Mouse (Mus musculus): ENCODE measurements around the gene Dot1l.
"Not testable (repeated sequence)": the region's sequence is repeated elsewhere in the genome, so short reads cannot be mapped to it uniquely, and the experiment has no call there.

Dot1l gene

DNA sequence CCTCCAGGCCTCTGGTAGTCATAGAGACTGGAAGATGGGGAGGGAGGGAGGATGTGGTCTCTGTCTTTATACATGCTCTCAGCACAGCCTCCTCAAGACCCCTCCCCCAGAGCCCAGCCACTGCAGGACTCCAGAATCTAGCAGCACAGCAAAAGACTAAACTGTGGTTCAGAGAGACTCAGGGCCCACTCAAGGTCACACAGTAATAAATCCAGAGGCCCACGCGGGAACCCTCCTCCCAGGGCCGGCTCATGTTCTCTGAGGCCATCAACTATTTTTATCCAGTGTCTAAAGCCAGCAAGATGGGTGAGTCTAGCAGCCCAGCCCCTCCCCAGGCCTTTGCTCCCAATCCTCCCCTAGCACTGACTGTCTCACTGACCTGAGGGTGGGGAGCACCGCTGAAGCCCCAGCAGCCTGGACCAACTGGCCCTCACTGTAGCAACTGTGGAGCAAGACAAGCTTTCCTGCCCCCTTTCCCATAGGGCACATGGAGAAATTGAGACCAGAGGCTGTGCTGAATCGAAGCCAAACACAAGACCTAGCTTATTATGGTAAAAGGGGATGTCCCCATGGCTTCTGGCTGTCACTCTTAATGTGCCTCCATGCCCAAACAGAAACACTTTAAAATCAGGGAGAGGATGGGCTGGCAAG is 57.5 kb downstream of the Dot1l start:
- DNase-seq (ENCODE audit: low spot score) = no peak

DNA sequence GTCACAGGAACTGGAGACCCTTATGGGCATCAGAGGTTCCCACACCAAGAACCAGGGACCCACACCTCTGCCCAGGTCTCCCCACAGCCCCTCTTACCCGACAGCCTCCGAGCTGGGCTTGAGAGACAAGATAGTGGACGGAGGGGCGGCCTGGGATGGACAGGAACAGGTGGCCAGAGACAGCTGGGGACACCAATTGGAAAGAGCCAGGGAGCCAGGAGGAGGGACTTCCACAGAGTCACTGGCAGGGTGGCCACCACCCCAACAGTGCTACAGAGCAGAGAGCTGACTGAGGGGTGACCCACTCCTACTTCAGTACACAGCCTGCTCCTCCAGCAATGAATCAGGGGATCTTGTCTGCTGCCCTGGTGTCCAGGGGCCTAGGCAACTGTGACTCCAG is 58.4 kb downstream of the Dot1l start, which contains the start of gene Jsrp1:
Gene Jsrp1, minus strand, starts transcription at position 133 of the 400 bp plus-strand sequence.
- no peak for DNase-seq (ENCODE audit: low spot score)

DNA sequence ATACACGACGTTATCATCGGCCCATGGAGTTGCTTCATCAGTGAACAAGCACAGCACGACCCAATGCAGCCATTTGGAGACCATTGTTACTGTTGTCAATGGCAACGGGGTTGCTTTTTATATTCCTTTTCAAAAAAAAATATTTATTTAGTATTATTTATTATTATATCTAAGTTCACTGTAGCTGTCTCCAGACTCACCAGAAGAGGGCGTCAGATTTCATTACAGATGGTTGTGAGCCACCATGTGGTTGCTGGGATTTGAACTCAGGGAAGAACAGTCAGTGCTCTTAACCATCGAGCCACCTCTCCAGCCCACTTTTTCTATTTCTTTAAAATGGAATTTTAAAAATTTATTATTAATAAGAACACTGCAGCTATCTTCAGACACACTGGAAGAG is 59.8 kb downstream of the Dot1l start:
- no peak for DNase-seq (ENCODE audit: low spot score)

DNA sequence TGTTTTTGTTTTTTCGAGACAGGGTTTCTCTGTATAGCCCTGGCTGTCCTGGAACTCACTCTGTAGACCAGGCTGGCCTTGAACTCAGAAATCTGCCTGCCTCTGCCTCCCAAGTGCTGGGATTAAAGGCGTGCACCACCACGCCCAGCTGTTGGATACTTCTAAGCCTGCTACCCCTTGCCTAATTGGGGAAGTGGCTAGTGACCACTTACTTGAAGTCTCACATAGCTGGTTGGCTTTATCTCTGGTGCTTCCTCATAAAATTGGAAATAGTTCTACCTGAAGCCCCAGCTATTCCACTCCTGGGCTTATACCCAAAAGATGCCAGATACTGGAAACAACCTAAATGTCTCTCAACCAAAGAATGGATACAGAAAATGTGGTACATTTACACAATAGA is 61.3 kb downstream of the Dot1l start:
- DNase-seq (ENCODE audit: low spot score) = not testable (repeated sequence)

DNA sequence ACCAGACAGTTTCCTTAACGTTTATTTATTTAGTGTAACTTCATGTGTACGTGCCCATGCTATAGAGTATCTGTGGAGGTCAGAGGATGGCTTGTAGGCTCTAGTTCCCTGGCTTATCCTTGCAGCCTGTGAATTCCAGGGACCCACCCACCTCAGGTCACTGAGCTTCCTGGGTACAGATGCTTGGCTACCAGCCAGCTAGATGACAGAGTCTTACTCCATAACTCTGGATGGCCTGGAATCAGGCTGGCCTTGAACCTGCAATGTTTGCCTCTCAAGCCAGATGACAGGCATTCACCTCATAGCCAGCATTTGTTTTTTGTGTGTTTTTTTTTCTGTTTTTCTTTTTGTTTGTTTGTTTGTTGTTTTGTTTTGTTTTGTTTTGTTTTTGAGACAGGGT is 62.2 kb downstream of the Dot1l start:
- DNase-seq (ENCODE audit: low spot score) = no peak

DNA sequence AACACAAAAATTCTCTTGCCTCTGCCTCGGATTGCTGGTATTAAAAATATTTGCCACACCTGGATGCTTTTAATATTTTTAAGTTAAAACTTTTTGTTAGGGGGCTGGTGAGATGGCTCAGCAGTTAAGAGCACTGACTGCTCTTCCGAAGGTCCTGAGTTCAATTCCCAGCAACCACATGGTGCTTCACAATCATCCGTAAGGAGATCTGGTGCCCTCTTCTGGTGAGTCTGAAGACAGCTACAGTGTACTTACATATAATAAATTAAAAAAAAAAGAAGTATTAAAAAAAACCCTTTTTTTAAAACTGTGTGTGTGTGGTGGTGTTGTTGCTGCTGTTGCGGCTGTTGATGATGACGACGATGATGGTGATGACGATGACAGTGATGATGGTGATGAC is 62.9 kb downstream of the Dot1l start:
- not testable (repeated sequence) for DNase-seq (ENCODE audit: low spot score)

DNA sequence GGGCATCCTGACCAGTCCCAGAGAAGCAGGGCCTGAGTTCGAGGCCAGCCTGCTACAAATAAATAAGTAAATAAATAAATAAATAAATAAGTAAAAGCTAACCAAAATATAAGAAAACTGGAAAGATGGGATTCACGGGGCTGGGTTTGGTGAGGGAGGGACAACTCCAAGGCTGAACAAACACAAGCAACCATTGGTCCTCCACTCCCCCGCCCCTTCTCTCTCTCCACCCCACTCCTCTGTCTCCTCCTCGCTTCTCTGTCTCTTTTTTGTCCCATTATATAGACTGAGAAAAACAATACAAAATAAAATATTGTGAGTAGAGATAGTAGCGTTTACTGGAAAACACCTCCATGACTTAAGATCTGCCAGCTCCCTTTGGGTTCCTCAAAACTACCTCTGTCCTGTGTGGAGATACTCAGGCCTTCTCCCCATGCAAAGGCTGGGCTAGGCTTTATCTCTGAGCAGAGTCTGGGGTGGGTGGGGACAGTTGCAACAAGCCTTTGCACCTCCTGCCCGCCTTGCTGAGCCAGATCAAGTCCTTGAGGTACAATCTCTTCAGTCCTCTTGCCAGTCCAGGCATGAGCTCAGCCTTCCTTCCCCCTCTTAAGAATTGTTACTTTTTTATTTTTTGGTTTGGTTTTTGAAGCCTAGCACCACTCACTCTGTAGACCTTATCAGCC is 63.7 kb downstream of the Dot1l start:
- DNase-seq (ENCODE audit: low spot score) = no peak

DNA sequence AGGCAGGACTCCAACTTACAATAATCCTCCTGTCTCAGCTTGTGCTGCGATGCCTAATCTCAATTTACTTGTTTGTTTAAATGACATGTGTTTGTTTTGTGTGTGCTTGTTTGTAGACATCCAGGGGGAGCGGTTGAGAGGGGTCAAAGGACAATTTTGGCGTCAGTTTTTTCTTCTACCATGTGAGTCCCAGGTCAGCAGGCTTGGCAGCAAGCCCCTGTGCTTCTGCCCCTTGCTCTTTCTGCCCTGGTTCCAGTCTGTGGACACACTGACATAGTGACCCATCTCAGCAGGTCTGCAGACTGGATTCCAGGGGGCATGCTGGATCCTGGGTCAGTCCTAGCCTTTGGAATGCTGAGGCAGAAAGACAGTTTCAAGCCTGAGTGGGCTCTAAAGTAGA is 64.4 kb downstream of the Dot1l start:
- DNase-seq (ENCODE audit: low spot score) = no peak

DNA sequence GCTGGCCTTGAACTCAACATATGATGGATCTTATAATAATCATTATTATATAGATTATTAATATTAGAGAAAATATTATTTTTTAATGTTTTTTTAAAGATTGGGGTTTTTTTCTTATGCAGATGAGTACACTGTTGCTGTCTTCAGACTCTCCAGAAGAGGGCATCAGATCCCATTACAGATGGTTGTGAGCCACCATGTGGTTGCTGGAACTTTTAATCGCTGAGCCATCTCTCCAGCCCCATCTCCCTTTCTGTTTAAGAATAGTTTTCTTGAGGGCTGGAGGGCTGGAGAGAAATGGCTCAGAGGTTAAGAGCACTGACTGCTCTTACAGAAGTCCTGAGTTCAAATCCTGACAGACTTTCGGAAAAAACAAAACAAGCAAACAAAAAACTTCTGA is 67.0 kb downstream of the Dot1l start:
- DNase-seq (ENCODE audit: low spot score) = peak; percentile 60

DNA sequence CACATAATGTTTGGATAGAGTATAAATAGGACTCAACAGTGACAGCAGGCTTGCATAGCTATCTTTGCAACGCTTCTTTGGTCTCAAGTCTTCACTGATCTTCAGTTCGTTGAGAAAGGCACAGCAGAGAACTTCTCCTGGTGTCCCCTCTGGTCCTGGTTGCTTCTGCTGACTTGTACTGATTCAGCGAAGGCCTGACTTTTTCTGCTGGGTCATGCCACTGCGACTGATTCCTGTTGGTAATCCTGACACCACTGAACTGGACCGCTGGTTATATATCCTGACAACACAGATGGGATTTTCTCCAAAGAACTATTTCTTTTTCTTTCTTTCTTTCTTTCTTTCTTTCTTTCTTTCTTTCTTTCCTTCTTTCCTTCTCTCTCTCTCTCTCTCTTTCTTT is 67.5 kb downstream of the Dot1l start:
- no peak for DNase-seq (ENCODE audit: low spot score)

DNA sequence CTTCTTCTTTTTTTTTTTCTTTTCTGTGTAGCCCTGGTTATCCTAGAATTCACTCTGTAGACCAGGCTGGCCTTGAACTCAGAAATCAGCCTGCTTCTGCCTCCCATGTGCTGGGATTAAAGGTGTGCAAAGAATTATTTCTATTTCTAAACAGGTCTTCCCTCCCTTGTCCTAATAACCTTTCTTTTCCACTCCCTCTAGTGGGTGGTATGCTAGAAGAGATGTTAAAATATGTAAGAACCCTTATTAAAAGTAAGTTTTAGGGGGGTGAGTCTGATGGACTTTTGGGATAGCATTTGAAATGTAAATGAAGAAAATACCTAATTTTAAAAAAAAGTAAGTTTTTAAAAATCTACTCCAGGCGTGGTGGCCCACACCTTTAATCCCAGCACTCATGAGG is 68.3 kb downstream of the Dot1l start:
- no peak for DNase-seq (ENCODE audit: low spot score)

DNA sequence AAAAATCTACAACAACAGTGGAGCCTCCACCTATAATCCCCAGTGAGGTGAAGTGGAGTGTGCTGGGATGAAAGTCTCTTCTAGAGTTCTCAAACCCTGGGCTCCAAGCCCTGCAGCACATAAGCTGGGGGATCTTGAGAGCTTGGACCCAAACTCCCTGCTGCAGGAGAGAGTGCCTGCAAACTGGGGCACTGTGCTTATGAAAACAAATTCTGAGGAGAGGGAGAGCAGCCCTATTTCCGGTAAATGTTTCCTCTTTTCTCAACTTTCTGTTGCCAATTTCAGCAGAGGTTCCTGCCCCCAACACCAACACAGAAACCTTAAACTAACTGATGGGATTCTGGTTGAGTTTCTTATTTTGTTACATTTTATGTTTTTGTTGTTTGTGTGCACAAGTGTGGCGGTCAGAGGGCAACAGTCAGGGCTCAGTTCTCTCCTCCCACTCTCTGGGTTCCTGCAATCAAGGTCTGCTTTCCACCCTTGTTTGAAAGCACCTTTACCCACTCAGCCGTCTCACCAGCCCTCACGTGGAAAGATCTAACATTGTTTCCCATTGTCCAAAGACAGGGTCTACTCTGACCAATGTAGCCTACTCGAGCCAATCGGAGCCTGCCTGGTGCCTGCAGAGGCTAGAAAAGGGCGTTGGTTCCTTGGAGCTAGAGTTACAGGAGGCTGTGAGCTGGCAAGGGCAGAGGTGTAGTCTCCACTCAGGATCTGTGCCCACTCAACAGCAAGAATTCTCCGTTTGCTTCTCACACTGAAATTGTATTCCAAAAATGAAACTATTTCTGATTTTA is 69.0 kb downstream of the Dot1l start:
- DNase-seq (ENCODE audit: low spot score) = no peak

DNA sequence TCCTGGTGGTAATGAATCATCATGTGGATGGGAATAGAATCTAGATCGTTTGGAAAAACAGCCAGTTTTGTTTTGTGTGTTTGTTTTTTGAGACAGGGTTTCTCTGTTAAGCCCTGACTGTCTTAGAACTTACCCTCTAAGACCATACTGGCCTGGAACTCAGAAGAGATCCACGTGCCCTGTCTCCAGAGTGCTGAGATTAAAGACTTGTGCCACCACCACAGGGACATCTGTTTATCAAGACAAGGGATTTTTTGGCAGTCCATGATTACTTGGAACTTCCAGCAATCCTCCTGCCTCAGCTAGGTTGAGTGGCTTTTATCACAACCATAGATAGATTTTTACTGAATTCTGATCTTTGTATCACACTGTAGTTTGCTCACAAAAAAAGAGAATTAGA is 69.8 kb downstream of the Dot1l start:
- no peak for DNase-seq (ENCODE audit: low spot score)

DNA sequence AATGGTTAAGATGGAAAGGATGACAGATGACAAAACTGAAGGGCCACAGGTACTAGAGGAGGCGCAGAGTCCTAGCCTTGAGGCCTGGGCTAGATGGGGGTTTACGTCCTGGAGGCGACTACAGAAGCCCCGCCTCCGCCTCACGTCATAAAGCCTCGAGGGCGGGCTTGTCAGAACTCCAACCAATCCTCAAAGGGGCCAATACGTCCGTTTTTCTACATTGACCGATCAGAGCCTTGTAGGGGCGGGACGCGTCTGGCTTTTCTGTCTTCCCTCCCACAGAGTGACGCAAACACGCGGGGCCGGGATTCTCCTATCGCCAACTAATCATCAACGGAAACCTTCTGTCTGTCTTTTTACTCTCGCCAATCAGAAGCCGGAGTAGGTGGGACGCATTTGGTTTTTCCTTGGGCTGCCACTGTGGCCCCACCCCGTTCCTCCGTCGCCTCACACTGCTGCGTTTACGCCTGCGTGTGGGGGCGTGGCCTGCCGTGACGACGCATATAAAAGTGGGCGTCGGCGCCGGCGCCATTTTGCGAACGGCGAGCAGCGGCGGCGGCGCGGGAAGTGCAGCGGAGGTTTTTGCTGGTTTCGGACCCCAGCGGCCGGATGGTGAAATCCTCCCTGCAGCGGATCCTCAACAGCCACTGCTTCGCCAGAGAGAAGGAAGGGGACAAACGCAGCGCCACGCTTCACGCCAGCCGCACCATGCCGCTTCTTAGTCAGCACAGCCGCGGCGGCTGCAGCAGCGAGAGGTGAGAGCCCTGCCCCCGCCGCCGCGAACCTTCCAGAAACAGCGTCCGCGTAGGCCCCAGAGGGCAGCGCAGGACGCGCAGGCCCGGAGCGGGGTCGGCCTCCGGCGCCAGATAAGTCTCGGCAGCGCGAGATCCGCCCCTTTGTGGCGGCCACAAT is 71.4 kb downstream of the Dot1l start, which contains the start of gene Oaz1:
Gene Oaz1, plus strand, starts transcription at position 506 of the 912 bp plus-strand sequence.
- DNase-seq (ENCODE audit: low spot score) = peak; percentile 99

DNA sequence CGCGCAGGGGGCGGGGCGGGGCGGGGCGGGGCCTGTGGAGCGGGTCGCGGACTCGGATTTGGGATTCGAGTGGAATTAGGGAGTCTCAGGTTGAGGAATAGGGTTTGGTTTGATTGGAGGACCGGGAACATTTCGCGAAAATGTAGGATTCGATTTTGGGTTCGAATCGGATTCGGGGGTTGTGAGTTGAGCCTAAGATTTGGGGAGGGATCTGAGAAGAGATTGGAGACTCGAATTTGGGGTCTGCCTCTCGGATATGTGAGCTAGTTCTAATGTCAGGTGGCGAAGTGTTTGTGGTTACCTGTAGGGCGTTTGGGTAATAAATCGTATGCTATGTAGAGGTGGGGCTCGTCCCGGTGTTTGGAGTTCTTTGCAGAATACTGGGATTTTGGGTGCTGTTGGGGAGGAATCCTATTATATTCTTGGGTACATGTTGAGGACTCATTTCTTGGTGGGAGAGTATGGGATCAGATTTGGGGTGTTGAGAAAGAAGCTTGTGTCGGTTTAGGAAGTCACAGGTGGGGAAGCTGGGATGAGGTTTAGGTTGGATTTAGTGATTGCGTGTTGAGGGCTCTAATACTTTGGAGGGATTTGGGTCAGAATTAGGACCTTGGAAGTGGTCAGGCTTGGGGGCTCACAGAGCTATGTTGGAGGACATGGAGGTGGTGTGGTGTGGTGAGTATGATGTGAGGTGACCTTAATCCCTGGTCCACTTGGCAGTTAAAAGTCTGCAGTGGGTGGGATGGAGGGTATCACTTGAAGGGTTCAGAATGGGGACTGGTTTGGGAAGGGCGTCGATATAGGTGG is 72.3 kb downstream of the Dot1l start:
- no peak for DNase-seq (ENCODE audit: low spot score)

DNA sequence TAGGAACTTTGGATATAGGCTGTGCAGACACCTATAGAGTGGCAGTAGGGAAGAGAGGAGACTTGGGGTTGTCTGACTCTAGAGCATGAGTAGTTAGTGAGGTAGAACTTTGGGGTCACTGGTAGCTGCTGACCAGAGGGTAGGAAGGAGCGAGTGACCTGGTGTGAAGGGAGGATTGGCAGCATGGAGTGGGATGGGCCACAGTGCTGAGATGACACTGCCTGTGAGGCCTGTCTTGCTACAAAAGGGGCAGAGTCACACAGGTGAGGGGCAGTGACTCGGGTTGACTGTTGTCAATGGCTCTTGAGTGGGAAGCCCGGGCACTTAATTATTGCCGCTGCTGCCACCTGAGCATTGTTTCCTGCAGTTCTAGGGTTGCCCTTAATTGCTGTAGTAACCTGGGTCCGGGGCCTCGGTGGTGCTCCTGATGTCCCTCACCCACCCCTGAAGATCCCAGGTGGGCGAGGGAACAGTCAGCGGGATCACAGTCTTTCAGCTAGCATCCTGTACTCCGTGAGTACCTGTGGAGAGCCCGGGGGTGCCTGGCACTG is 72.9 kb downstream of the Dot1l start:
- no peak for DNase-seq (ENCODE audit: low spot score)

DNA sequence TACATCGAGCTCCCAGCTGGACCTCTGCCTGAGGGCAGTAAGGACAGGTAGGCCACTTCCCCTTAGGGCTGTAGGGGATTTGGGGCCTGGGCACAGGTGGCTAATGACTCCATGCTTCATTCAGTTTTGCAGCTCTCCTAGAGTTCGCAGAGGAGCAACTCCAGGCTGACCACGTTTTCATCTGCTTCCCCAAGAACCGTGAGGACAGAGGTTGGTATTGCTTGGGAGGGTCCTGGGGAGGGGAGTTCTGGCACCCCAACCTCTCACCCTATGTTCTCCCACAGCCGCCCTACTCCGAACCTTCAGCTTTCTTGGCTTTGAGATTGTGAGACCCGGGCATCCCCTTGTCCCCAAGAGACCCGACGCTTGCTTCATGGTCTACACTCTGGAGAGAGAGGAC is 73.6 kb downstream of the Dot1l start:
- not testable (repeated sequence) for DNase-seq (ENCODE audit: low spot score)

DNA sequence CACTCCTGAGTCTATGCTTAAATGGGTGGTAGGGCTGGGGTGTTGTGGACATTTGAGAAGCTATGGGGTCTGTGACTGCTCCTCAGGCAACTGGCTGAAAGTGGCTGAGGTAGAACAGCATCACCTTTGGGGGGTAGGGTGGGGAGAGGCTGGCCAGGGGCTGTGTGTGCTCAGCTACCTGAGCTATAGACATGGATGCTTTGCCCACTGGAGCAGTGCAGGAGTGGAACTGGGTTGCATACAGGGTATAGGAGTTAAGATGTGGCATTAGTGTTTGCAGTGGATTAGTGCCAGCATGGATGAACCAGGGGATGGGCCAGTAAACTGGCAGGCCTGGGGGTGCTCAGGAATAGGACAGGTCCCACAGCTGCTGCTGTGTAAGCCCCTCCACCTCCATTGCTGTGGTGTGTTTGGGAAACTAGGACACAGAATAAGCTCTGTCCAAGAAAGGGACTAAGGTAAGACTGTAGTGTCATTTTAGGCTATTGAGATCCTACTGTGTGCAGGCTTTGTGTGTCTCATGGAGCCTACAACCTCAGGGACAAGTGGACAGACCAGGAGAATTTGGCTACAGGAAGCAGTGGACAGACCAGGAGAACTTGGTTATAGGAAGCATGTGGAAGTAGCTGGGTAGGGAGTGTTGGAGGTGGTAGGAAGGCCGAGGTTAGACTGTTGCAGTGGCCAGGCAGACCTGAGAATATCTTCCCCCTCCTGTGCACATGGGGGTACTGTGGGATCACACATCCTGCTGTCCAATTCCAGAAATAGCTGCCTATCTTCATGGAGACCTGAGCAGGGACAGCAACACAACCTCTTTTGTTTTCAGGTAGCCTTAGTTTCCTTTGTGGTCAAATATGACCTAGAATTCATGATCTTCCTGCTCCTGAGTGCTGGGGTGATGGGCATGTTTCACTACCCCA is 74.6 kb downstream of the Dot1l start:
- no peak for DNase-seq (ENCODE audit: low spot score)

DNA sequence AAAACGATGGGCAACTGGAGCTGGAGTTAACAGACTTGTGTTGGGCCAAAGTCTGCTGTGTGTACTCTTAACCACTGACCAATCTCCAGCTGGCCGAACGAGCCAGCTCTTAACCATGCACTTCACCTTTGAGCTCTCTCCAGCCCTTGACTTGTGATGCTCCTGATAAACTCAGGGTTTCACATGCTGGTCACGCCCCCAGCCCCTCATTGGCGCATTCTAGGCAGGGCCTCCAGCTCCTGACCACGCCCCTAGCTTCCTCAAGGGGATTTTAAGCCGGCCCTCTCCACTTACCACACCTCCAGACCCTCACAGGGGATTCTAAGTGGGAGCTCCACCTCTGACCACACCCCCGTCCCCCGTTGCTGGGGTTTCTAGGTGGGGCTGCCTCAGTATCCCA is 76.1 kb downstream of the Dot1l start:
- DNase-seq (ENCODE audit: low spot score) = no peak

DNA sequence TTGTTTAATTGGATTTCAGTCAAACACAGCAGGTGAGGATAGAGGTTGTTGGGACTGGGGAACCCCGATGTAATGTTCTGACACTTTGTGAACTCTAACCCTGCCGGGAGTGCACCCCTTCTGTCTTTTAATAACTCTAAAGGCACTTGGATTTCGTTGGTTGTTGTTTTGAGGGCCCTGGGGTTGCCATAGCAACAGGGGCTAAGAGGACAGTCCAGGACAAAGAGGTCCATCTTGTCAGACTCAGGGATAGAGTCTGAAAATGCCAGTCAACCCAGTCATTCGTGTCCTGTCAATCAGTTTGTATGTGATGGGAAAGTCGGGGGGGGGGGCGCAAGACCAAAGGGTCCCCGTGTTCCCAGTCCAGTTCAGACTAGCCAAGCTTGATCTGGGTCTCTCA is 77.8 kb downstream of the Dot1l start:
- DNase-seq (ENCODE audit: low spot score) = no peak
